Mouse (Mus musculus): ENCODE measurements around the gene Ugt1a5.
A peak's percentile ranks its signal among the peaks of the same experiment; 100 is the strongest.
"Not testable (repeated sequence)": the region's sequence is repeated elsewhere in the genome, so short reads cannot be mapped to it uniquely, and the experiment has no call there.

DNA sequence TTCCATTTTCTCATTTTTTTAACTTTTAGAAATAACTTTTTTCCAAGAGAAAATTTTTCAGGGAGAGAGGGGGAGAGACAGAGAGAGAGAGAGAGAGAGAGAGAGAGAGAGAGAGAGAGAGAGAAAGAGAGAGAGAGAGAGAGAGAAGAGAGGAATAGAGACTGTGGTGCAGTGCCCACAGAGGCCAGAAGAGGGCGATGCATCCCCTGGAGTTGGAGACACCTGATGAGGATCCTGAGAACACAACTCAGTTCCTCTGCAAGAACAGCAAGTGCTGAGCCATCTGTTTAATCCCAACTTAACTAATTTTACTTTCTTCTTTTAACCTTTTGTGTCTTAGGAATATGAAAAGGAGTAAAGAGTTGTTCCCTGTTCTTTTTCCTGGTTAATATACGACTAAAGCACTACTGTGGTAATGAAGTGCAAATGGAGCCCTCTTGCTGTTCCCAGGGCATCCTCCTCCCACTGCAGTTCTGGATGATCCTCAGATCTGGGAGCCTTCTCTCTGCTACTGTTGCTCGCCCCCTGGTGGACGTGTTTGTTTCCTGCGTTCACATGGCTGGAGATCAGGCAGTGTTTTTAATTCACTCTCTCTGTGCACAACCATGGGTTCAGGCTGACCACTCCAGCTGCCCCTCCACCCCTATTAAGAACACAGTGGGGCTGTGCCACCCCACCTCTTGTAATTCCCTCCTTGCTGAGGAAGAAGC, 21.7 kb upstream of the Ugt1a5 start:
- not testable (repeated sequence) for TF ChIP-seq EP300 (IDR thresholded peaks at IDR 0.05; ENCODE audit: low read depth)
- peak; percentile 34; the same call in 1 of the 2 replicates for TF ChIP-seq CTCF (IDR thresholded peaks at IDR 0.05; ENCODE audit: low read depth)

Data from heart, postnatal 0 days (tissue).